Mouse (Mus musculus): ENCODE data around the gene Clasp2.

DNA sequence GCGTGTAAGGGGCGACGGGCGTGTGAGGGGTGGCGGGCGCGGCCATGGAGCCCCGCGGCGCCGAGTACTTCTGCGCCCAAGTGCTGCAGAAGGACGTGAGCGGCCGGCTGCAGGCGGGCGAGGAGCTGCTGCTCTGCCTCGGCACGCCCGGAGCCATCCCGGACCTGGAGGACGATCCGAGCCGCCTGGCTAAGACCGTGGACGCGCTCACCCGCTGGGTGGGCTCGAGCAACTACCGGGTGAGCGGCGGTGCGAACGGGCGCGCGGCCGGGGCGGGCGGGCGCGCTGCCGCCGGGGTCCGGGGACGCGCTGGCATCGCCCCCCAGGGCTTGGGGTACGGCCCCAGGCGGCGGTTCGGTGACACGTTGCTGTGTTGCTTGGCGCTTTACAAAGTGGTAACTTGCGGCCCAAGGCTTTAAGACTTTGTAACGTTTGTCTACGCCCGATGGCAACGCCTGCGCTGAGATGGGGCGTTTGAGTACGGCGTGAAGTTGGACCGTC, 414 bp downstream of the Clasp2 start:
- TF ChIP-seq GATA1 (IDR thresholded peaks at IDR 0.05; ENCODE audit: low read length), result no peak
- no peak for TF ChIP-seq TAL1 (IDR thresholded peaks at IDR 0.05; ENCODE audit: low read length)
